Mouse (Mus musculus): Measurements from ENCODE around the gene Fxyd1. TPM values are rescaled to one million over a fixed set of nuclear protein-coding genes. Genes with fewer than 3 reads are reported as not detected.

The Fxyd1 gene
- total RNA-seq (2021): 100 to 1,000 TPM; 695 to 726 TPM

- DNase-seq: no peak
- intact Hi-C loops (cut with DNase I): loop anchor here (5.0 kb wide), 1 partner anchor 120 kb away; no protein-coding TSS in a partner anchor
Measured at GRCm38 (mm10) chr7:31057071-31057470, at the start of gene Fxyd1. Fxyd1 (minus strand) TSS chr7:31057199.

- intact Hi-C loops (cut with DNase I): no loop called here
- no peak for DNase-seq
Measured at GRCm38 (mm10) chr7:31106166-31106565, 49.2 kb upstream of the Fxyd1 start.

GRCm38 (mm10) chr7:31105061-31105768 is 48.2 kb upstream of the Fxyd1 start:
- intact Hi-C loops (cut with DNase I): loop anchor here (2.0 kb wide), 2 partner anchors 22 to 72 kb away; partner anchors contain the start of gene Scn1b
- DNase-seq: peak; percentile 65 to 84

GRCm38 (mm10) chr7:31100786-31101185 is 43.8 kb upstream of the Fxyd1 start:
- no peak for DNase-seq
- intact Hi-C loops (cut with DNase I): no loop called here

GRCm38 (mm10) chr7:31099612-31099982 is 42.6 kb upstream of the Fxyd1 start:
- intact Hi-C loops (cut with DNase I): no loop called here
- DNase-seq: no peak

- intact Hi-C loops (cut with DNase I): no loop called here
- peak in 1 of 2 experiments; percentile 45 for DNase-seq
Measured at GRCm38 (mm10) chr7:31098697-31099611, 42.0 kb upstream of the Fxyd1 start.

- intact Hi-C loops (cut with DNase I): loop anchor here (1.0 to 2.0 kb wide), 2 partner anchors 15 to 38 kb away; partner anchors contain the start of gene Lgi4
- DNase-seq: peak; percentile 95 to 96
Measured at GRCm38 (mm10) chr7:31097583-31098248, 40.7 kb upstream of the Fxyd1 start.

GRCm38 (mm10) chr7:31096892-31097564 is 40.0 kb upstream of the Fxyd1 start:
- DNase-seq: no peak
- intact Hi-C loops (cut with DNase I): loop anchor here (1.0 to 2.0 kb wide), 2 partner anchors 14 to 38 kb away; partner anchors contain the start of gene Lgi4

- intact Hi-C loops (cut with DNase I): no loop called here
- DNase-seq: peak in 1 of 2 experiments; percentile 28
Measured at GRCm38 (mm10) chr7:31094774-31095501, 37.9 kb upstream of the Fxyd1 start.

- DNase-seq: no peak
- intact Hi-C loops (cut with DNase I): no loop called here
Measured at GRCm38 (mm10) chr7:31089721-31090120, 32.7 kb upstream of the Fxyd1 start.

GRCm38 (mm10) chr7:31088206-31088605 is 31.2 kb upstream of the Fxyd1 start:
- intact Hi-C loops (cut with DNase I): no loop called here
- no peak for DNase-seq

GRCm38 (mm10) chr7:31087262-31087661 is 30.3 kb upstream of the Fxyd1 start:
- intact Hi-C loops (cut with DNase I): no loop called here
- no peak for DNase-seq

GRCm38 (mm10) chr7:31086175-31086755 is 29.3 kb upstream of the Fxyd1 start:
- intact Hi-C loops (cut with DNase I): no loop called here
- no peak for DNase-seq

- intact Hi-C loops (cut with DNase I): no loop called here
- peak; percentile 62 to 71 for DNase-seq
Measured at GRCm38 (mm10) chr7:31085171-31085570, 28.2 kb upstream of the Fxyd1 start.

GRCm38 (mm10) chr7:31084140-31084539 is 27.1 kb upstream of the Fxyd1 start:
- intact Hi-C loops (cut with DNase I): no loop called here
- DNase-seq: no peak

GRCm38 (mm10) chr7:31082831-31083588 is 26.0 kb upstream of the Fxyd1 start:
- peak; percentile 85 to 87 for DNase-seq
- intact Hi-C loops (cut with DNase I): loop anchor here (2.0 kb wide), 1 partner anchor 14 kb away; no protein-coding TSS in a partner anchor

GRCm38 (mm10) chr7:31082106-31082505 is 25.1 kb upstream of the Fxyd1 start:
- intact Hi-C loops (cut with DNase I): loop anchor here (2.0 kb wide), 1 partner anchor 15 kb away; no protein-coding TSS in a partner anchor
- DNase-seq: no peak

- DNase-seq: no peak
- intact Hi-C loops (cut with DNase I): no loop called here
Measured at GRCm38 (mm10) chr7:31081106-31081505, 24.1 kb upstream of the Fxyd1 start.

All from heart, postnatal 10 days (tissue).